ENCODE assay signal across 8 mouse cellular contexts in genomic region chr8:120619235-120620180, GRCm38 (mm10). TPM values are rescaled to one million over a fixed set of nuclear protein-coding genes. Genes with fewer than 3 reads are reported as not detected.
A peak's percentile ranks its signal among the peaks of the same experiment; 100 is the strongest.
DNase-seq lines count a peak whose midpoint lies in the region; ATAC-seq and TF ChIP-seq lines count a peak whose summit lies in the region.

No protein-coding gene starts in this region.

- H3K4me1 ChIP-seq in midbrain, embryonic 11.5 days (ENCODE audit: control insufficient read depth, insufficient read depth, low read length): peaks cover 37% of the 10 kb centered on the region
- H3K4me1 ChIP-seq in midbrain, embryonic 15.5 days: peaks cover 39% of the 10 kb centered on the region
- peaks cover 17% of the 10 kb centered on the region for H3K4me1 ChIP-seq in olfactory bulb, adult 2 months (ENCODE audit: control insufficient read depth, insufficient read depth, low read length)
- H3K4me1 ChIP-seq in kidney, embryonic 15.5 days: peaks cover 29% of the 10 kb centered on the region

- no peak for TF ChIP-seq POLR2A in olfactory bulb, adult 2 months (IDR thresholded peaks at IDR 0.05; ENCODE audit: insufficient read depth, low read depth, low read length)

- WGBS in midbrain, embryonic 11.5 days: 72% methylated on average over 11 of the region's 11 CpGs
- 70% methylated on average over 11 of the region's 11 CpGs for WGBS in midbrain, embryonic 15.5 days
- WGBS in olfactory bulb, adult 2 months: 55% methylated on average over 11 of the region's 11 CpGs
- WGBS in kidney, embryonic 15.5 days: 75% methylated on average over 11 of the region's 11 CpGs

- no peaks in the 10 kb centered on the region for H3K27me3 ChIP-seq in midbrain, embryonic 11.5 days (ENCODE audit: control insufficient read depth, insufficient read depth, low read length)
- H3K27me3 ChIP-seq in midbrain, embryonic 15.5 days (replicated peaks): no peaks in the 10 kb centered on the region
- no peaks in the 10 kb centered on the region for H3K27me3 ChIP-seq in kidney, embryonic 15.5 days

- H3K36me3 ChIP-seq in midbrain, embryonic 11.5 days (ENCODE audit: control insufficient read depth, insufficient read depth, low read length): no peaks in the 10 kb centered on the region
- no peaks in the 10 kb centered on the region for H3K36me3 ChIP-seq in midbrain, embryonic 15.5 days (replicated peaks)
- no peaks in the 10 kb centered on the region for H3K36me3 ChIP-seq in kidney, embryonic 15.5 days

- no peaks in the 10 kb centered on the region for H3K9me3 ChIP-seq in midbrain, embryonic 11.5 days (ENCODE audit: control insufficient read depth, low read length)
- no peaks in the 10 kb centered on the region for H3K9me3 ChIP-seq in midbrain, embryonic 15.5 days
- H3K9me3 ChIP-seq in kidney, embryonic 15.5 days (replicated peaks): no peaks in the 10 kb centered on the region

- peak overlapping the region; percentile 24; the same call in 1 of the 2 replicates for H3K9ac ChIP-seq in midbrain, embryonic 11.5 days (ENCODE audit: low read length)
- H3K9ac ChIP-seq in midbrain, embryonic 15.5 days: no peak overlapping the region
- H3K9ac ChIP-seq in kidney, embryonic 15.5 days: no peak overlapping the region

- H3K4me2 ChIP-seq in midbrain, embryonic 11.5 days: no peak overlapping the region
- H3K4me2 ChIP-seq in midbrain, embryonic 15.5 days: no peak overlapping the region
- no peak overlapping the region for H3K4me2 ChIP-seq in kidney, embryonic 15.5 days

- no peak for TF ChIP-seq CTCF in left cerebral cortex, adult 2 months (IDR thresholded peaks at IDR 0.05)
- no peak for TF ChIP-seq CTCF in olfactory bulb, adult 2 months (IDR thresholded peaks at IDR 0.05; ENCODE audit: insufficient read depth, low read depth, low read length)

- DNase-seq in midbrain, embryonic 11.5 days (ENCODE audit: low spot score, missing footprints): no peak
- peak; percentile 46 for DNase-seq in heart, adult 8-10 months (ENCODE audit: low spot score)
- peak; percentile 21 to 36 for DNase-seq in left cerebral cortex, adult 2 months (ENCODE audit: extremely low spot score in 1 of 2, low spot score in 2 of 2)
- DNase-seq in thymus, postnatal 36 days: no peak
- no peak for DNase-seq in cerebellum, postnatal 25 days

- intact Hi-C loops in left cerebral cortex, adult 2 months (cut with DNase I): loop anchor here (1.0 kb wide), 1 partner anchor 25 kb away; no protein-coding TSS in a partner anchor

- no peak overlapping the region for H3K27ac ChIP-seq in midbrain, embryonic 11.5 days (ENCODE audit: low read depth, low read length)
- H3K27ac ChIP-seq in midbrain, embryonic 15.5 days: no peak overlapping the region
- peak overlapping the region; percentile 87 for H3K27ac ChIP-seq in left cerebral cortex, adult 2 months
- peak overlapping the region; percentile 81 for H3K27ac ChIP-seq in olfactory bulb, adult 2 months (ENCODE audit: insufficient read depth, low read depth, low read length)
- no peak overlapping the region for H3K27ac ChIP-seq in kidney, embryonic 15.5 days

- no peak for ATAC-seq in midbrain, embryonic 11.5 days (ENCODE audit: low FRiP score)
- ATAC-seq in midbrain, embryonic 15.5 days (replicated peaks): no peak
- no peak for ATAC-seq in kidney, embryonic 15.5 days (replicated peaks; ENCODE audit: low FRiP score)

- H3K4me3 ChIP-seq in midbrain, embryonic 11.5 days (ENCODE audit: low read depth, low read length): no peak overlapping the region
- no peak overlapping the region for H3K4me3 ChIP-seq in midbrain, embryonic 15.5 days
- no peak overlapping the region for H3K4me3 ChIP-seq in left cerebral cortex, adult 2 months
- H3K4me3 ChIP-seq in olfactory bulb, adult 2 months (ENCODE audit: insufficient read depth, low read depth, low read length): no peak overlapping the region
- no peak overlapping the region for H3K4me3 ChIP-seq in kidney, embryonic 15.5 days (replicated peaks)

RNA-seq across cellular contexts. Expression of gene 1190005I06Rik, which starts 27.9 kb away (rescaled TPM):
- 2.9 and 4.4 TPM in 2 replicates for polyA plus RNA-seq in midbrain, embryonic 11.5 days (2014; fragmentation: Nextera tagmentation; extraction: Ambion mirVana)
- polyA plus RNA-seq in midbrain, embryonic 15.5 days (2015; fragmentation: Nextera tagmentation; extraction: Ambion mirVana): 18.1 and 20.1 TPM in 2 replicates
- total RNA-seq in heart, adult 8-10 months (2022): 1 to 10 TPM; 3.0 to 5.7 (median 4.3) TPM
- total RNA-seq in left cerebral cortex, adult 2 months (2021): 10 to 100 TPM; 11.3 to 11.5 TPM
- polyA plus RNA-seq in olfactory bulb, adult 2 months (2012; ENCODE audit: insufficient read depth, insufficient read length, low replicate concordance, missing spikeins): not detected in 2 replicates
- polyA plus RNA-seq in kidney, embryonic 15.5 days (2015; fragmentation: Nextera tagmentation; extraction: Ambion mirVana): 3.0 and 4.0 TPM in 2 replicates

RNA-seq across cellular contexts. Expression of gene Gins2, which starts 30.4 kb away (rescaled TPM):
- 113 and 120 TPM in 2 replicates for polyA plus RNA-seq in midbrain, embryonic 11.5 days (2014; fragmentation: Nextera tagmentation; extraction: Ambion mirVana)
- 15.3 and 16.5 TPM in 2 replicates for polyA plus RNA-seq in midbrain, embryonic 15.5 days (2015; fragmentation: Nextera tagmentation; extraction: Ambion mirVana)
- 1 to 10 TPM in 3 of 4 experiments, under 1 TPM in 1; 0.98 to 1.7 (median 1.7) TPM for total RNA-seq in heart, adult 8-10 months (2022)
- 1 to 10 TPM; 1.0 to 2.9 TPM for total RNA-seq in left cerebral cortex, adult 2 months (2021)
- polyA plus RNA-seq in olfactory bulb, adult 2 months (2012; ENCODE audit: insufficient read depth, insufficient read length, low replicate concordance, missing spikeins): not detected in 2 replicates
- 107 and 110 TPM in 2 replicates for polyA plus RNA-seq in kidney, embryonic 15.5 days (2015; fragmentation: Nextera tagmentation; extraction: Ambion mirVana)

RNA-seq across cellular contexts. Expression of gene Gm27021, which starts 48.4 kb away (rescaled TPM):
- 3.4 and 3.5 TPM in 2 replicates for polyA plus RNA-seq in midbrain, embryonic 11.5 days (2014; fragmentation: Nextera tagmentation; extraction: Ambion mirVana)
- polyA plus RNA-seq in midbrain, embryonic 15.5 days (2015; fragmentation: Nextera tagmentation; extraction: Ambion mirVana): 6.6 and 6.8 TPM in 2 replicates
- not detected for total RNA-seq in heart, adult 8-10 months (2022)
- total RNA-seq in left cerebral cortex, adult 2 months (2021): 1 to 10 TPM in 1 of 2 experiments, not detected in 1; 1.5 TPM
- polyA plus RNA-seq in olfactory bulb, adult 2 months (2012; ENCODE audit: insufficient read depth, insufficient read length, low replicate concordance, missing spikeins): not detected in 2 replicates
- polyA plus RNA-seq in kidney, embryonic 15.5 days (2015; fragmentation: Nextera tagmentation; extraction: Ambion mirVana): 2.8 and 3.0 TPM in 2 replicates

RNA-seq across cellular contexts. Expression of gene Cox4i1, which starts 48.5 kb away (rescaled TPM):
- polyA plus RNA-seq in midbrain, embryonic 11.5 days (2014; fragmentation: Nextera tagmentation; extraction: Ambion mirVana): 937 and 953 TPM in 2 replicates
- 1,028 and 1,049 TPM in 2 replicates for polyA plus RNA-seq in midbrain, embryonic 15.5 days (2015; fragmentation: Nextera tagmentation; extraction: Ambion mirVana)
- 1,000 to 10,000 TPM; 4,385 to 5,037 (median 4,791) TPM for total RNA-seq in heart, adult 8-10 months (2022)
- 1,000 to 10,000 TPM; 1,050 to 1,086 TPM for total RNA-seq in left cerebral cortex, adult 2 months (2021)
- 424 TPM in 1 of 2 replicates, not detected in the other for polyA plus RNA-seq in olfactory bulb, adult 2 months (2012; ENCODE audit: insufficient read depth, insufficient read length, low replicate concordance, missing spikeins)
- 1,138 and 1,220 TPM in 2 replicates for polyA plus RNA-seq in kidney, embryonic 15.5 days (2015; fragmentation: Nextera tagmentation; extraction: Ambion mirVana)

RNA-seq across cellular contexts. Expression of gene Emc8, which starts 48.9 kb away (rescaled TPM):
- polyA plus RNA-seq in midbrain, embryonic 11.5 days (2014; fragmentation: Nextera tagmentation; extraction: Ambion mirVana): 292 and 306 TPM in 2 replicates
- 98.0 and 115 TPM in 2 replicates for polyA plus RNA-seq in midbrain, embryonic 15.5 days (2015; fragmentation: Nextera tagmentation; extraction: Ambion mirVana)
- total RNA-seq in heart, adult 8-10 months (2022): 10 to 100 TPM; 44.3 to 57.6 (median 46.7) TPM
- total RNA-seq in left cerebral cortex, adult 2 months (2021): 10 to 100 TPM; 68.1 to 81.2 TPM
- polyA plus RNA-seq in olfactory bulb, adult 2 months (2012; ENCODE audit: insufficient read depth, insufficient read length, low replicate concordance, missing spikeins): 399 TPM in 1 of 2 replicates, not detected in the other
- polyA plus RNA-seq in kidney, embryonic 15.5 days (2015; fragmentation: Nextera tagmentation; extraction: Ambion mirVana): 250 and 266 TPM in 2 replicates

Comparison
In these comparisons a context has a peak if more than half of its experiments do, and no peak if none do; other contexts are left out.
1. DNase-seq: peak in heart, adult 8-10 months (single experiment) and left cerebral cortex, adult 2 months (2 of 2); none in midbrain, embryonic 11.5 days (single experiment), thymus, postnatal 36 days (0 of 2) and cerebellum, postnatal 25 days (0 of 2).
2. H3K27ac ChIP-seq: peak in left cerebral cortex, adult 2 months (single experiment) and olfactory bulb, adult 2 months (single experiment); none in midbrain, embryonic 11.5 days (single experiment), midbrain, embryonic 15.5 days (single experiment) and kidney, embryonic 15.5 days (single experiment).
3. RNA of gene Gins2, which starts 30.4 kb away (polyA plus RNA-seq): 113 to 120 TPM in midbrain, embryonic 11.5 days, 107 to 110 TPM in kidney, embryonic 15.5 days and 15.3 to 16.5 TPM in midbrain, embryonic 15.5 days; not detected in olfactory bulb, adult 2 months; every median in the first group is over 10 times any median in the second.